Mouse (Mus musculus): ENCODE data around the gene Rflnb.

- TF ChIP-seq POLR2A (IDR thresholded peaks at IDR 0.05; ENCODE audit: insufficient read depth, low read length), result no peak
- TF ChIP-seq CTCF (IDR thresholded peaks at IDR 0.05; ENCODE audit: low read depth, low read length), result no peak
- TF ChIP-seq EP300 (IDR thresholded peaks at IDR 0.05; ENCODE audit: insufficient read depth, low read depth, low read length), result no peak
These were observed 15.3 kb upstream of the Rflnb start for GRCm38 (mm10) chr11:76042882-76043281.
